Mouse (Mus musculus) CH12.LX (cell line): ENCODE results near the gene Stx12. TPM values are rescaled to one million over a fixed set of nuclear protein-coding genes. Genes with fewer than 3 reads are reported as not detected.

Source experiments
- DNase-seq: peaks from one replicate; pipeline ENCODE4 v3.0.0-alpha.2; 2013; ENCODE audit errors: extremely low read depth
- H3K27ac ChIP-seq: 2 replicates; pipeline ENCODE4 v1.5.1; 2012; ENCODE audit warnings: low read depth, mild to moderate bottlenecking, control low read depth, moderate library complexity; ENCODE audit not compliant: insufficient read depth
- H3K27me3 ChIP-seq: replicated peaks from 2 replicates; pipeline ENCODE3; 2012; ENCODE audit warnings: inconsistent platforms
- H3K36me3 ChIP-seq, 2 experiments: replicated peaks in 1 of 2; 2 replicates each; pipeline versions ENCODE3 to v1.6.1; 2012; ENCODE audit warnings: inconsistent platforms in 1 of 2, low read length in 1 of 2, mild to moderate bottlenecking in 1 of 2, mixed read lengths in 1 of 2, moderate library complexity in 1 of 2; ENCODE audit not compliant: control insufficient read depth in 1 of 2, insufficient read depth in 1 of 2
- H3K4me1 ChIP-seq, 2 experiments: 2 replicates each; pipeline ENCODE4 v1.6.1; 2012; ENCODE audit warnings: inconsistent platforms in 1 of 2, moderate library complexity in 1 of 2; ENCODE audit not compliant: insufficient read depth in 2 of 2, control insufficient read depth in 1 of 2
- H3K4me2 ChIP-seq: 2 replicates; pipeline ENCODE4 v1.6.1; 2012; ENCODE audit warnings: low read depth, mild to moderate bottlenecking, control low read depth; ENCODE audit not compliant: poor library complexity, insufficient read depth, severe bottlenecking
- H3K4me3 ChIP-seq, 3 experiments: fragments of 150-350 bp in 1 of 3; sonication (generic) in 1 of 3; replicated peaks in 1 of 3; 2 replicates each; pipeline versions ENCODE3 to v1.5.1; 2011 to 2012; ENCODE audit warnings: low read depth in 2 of 3, low read length in 2 of 3, mild to moderate bottlenecking in 2 of 3, moderate library complexity in 2 of 3, control low read depth in 1 of 3, improper control_type of control experiment in 1 of 3, inconsistent platforms in 1 of 3, mixed read lengths in 1 of 3; ENCODE audit not compliant: poor library complexity in 1 of 3
- H3K79me2 ChIP-seq: replicated peaks from 2 replicates; pipeline ENCODE4 v1.6.1; 2012; ENCODE audit warnings: mild to moderate bottlenecking, moderate library complexity; ENCODE audit not compliant: control insufficient read depth, poor library complexity, insufficient read depth, severe bottlenecking; ENCODE audit errors: extremely low read depth
- H3K9ac ChIP-seq: 2 replicates; pipeline ENCODE4 v1.6.1; 2012; ENCODE audit warnings: low read depth, mild to moderate bottlenecking, control low read depth, moderate library complexity; ENCODE audit not compliant: insufficient read depth
- H3K9me3 ChIP-seq: replicated peaks from 2 replicates; pipeline ENCODE3; 2012; ENCODE audit warnings: low read length, inconsistent platforms, mixed read lengths
- CHD1 ChIP-seq: IDR thresholded peaks from 2 replicates; pipeline ENCODE4 v1.6.1; 2012; ENCODE audit warnings: low read depth, low read length, improper control_type of control experiment, inconsistent platforms
- CHD2 ChIP-seq: IDR thresholded peaks from 2 replicates; pipeline ENCODE4 v1.6.1; 2011; ENCODE audit warnings: low read length, improper control_type of control experiment
- ELF1 ChIP-seq: IDR thresholded peaks from 2 replicates; pipeline ENCODE4 v1.6.1; 2014; ENCODE audit warnings: low read depth, mild to moderate bottlenecking, inconsistent platforms, low read length, improper control_type of control experiment
- GABPA ChIP-seq: IDR thresholded peaks from 2 replicates; pipeline ENCODE4 v1.6.1; 2012; ENCODE audit warnings: low read depth, low read length, improper control_type of control experiment, inconsistent platforms; ENCODE audit not compliant: insufficient replicate concordance
- HCFC1 ChIP-seq: IDR thresholded peaks from 2 replicates; pipeline ENCODE4 v1.6.1; 2012; ENCODE audit warnings: low read depth, mild to moderate bottlenecking, inconsistent platforms, low read length, improper control_type of control experiment
- MAZ ChIP-seq: IDR thresholded peaks from 2 replicates; pipeline ENCODE4 v1.6.1; 2012; ENCODE audit warnings: low read depth, mild to moderate bottlenecking, inconsistent platforms, low read length, improper control_type of control experiment, moderate library complexity
- NRF1 ChIP-seq: IDR thresholded peaks from 2 replicates; pipeline ENCODE4 v1.6.1; 2014; ENCODE audit warnings: low read depth, mild to moderate bottlenecking, inconsistent platforms, low read length, improper control_type of control experiment, moderate library complexity
- POLR2A ChIP-seq: IDR thresholded peaks from 2 replicates; pipeline ENCODE4 v1.6.1; 2011; ENCODE audit warnings: low read depth, mild to moderate bottlenecking, improper control_type of control experiment, low read length
- RAD21 ChIP-seq: IDR thresholded peaks from 2 replicates; pipeline ENCODE4 v1.6.1; 2011; ENCODE audit warnings: low read depth, mild to moderate bottlenecking, low read length, improper control_type of control experiment, moderate library complexity
- TBP ChIP-seq: conservative IDR thresholded peaks from 2 replicates; pipeline ENCODE4 v1.6.1; 2011; ENCODE audit warnings: low read depth, low read length, improper control_type of control experiment
- UBTF ChIP-seq: IDR thresholded peaks from 2 replicates; pipeline ENCODE4 v1.6.1; 2012; ENCODE audit warnings: low read depth, mild to moderate bottlenecking, inconsistent platforms, low read length, improper control_type of control experiment, moderate library complexity
- ZC3H11A ChIP-seq: IDR thresholded peaks from 2 replicates; pipeline ENCODE4 v1.6.1; 2012; ENCODE audit warnings: low read depth, mild to moderate bottlenecking, inconsistent platforms, low read length, improper control_type of control experiment
- ZKSCAN1 ChIP-seq: IDR thresholded peaks from 2 replicates; pipeline ENCODE4 v1.6.1; 2012; ENCODE audit warnings: low read depth, inconsistent platforms, low read length, improper control_type of control experiment, borderline replicate concordance
- ZNF384 ChIP-seq: IDR thresholded peaks from 2 replicates; pipeline ENCODE4 v1.6.1; 2012; ENCODE audit warnings: low read depth, low read length, improper control_type of control experiment, inconsistent platforms
- dilution Hi-C: fragments of 300-500 bp; cut with MboI; formaldehyde crosslinking; loops from 2 replicates; pipeline ENCODE4 v1.14.3; 2020; ENCODE audit warnings: low sequenced_read_pairs; ENCODE audit not compliant: extremely low pct_unique_long_range_greater_than_20kb, extremely low pct_ligation_motif_present
- in situ Hi-C: fragments of 300-500 bp; cut with MboI; formaldehyde crosslinking; loops from 3 replicates; pipeline ENCODE4 v1.14.3; 2019; ENCODE audit warnings: low sequenced_read_pairs, low pct_ligation_motif_present, low pct_unique_long_range_greater_than_20kb, mixed read lengths
- polyA plus RNA-seq: library from polyadenylated mRNA; unstranded; fragments of >175 nt; gene quantifications from 2 replicates; pipeline ENCODE4 v1.2.1, GENCODE M21; 2012; ENCODE audit warnings: low read depth; ENCODE audit not compliant: insufficient read length
- total RNA-seq, 2 experiments: library from RNA; depleted of rRNA; stranded (reverse); fragments of 300-350 nt in 1 of 2; fragments of >200 nt in 1 of 2; gene quantifications; 2 replicates each; pipeline ENCODE4 v1.2.3; 2012 to 2014

Stx12 gene
- total and polyA plus RNA-seq, 3 experiments: 14.5 to 17.3 (median 15.7) TPM

DNA sequence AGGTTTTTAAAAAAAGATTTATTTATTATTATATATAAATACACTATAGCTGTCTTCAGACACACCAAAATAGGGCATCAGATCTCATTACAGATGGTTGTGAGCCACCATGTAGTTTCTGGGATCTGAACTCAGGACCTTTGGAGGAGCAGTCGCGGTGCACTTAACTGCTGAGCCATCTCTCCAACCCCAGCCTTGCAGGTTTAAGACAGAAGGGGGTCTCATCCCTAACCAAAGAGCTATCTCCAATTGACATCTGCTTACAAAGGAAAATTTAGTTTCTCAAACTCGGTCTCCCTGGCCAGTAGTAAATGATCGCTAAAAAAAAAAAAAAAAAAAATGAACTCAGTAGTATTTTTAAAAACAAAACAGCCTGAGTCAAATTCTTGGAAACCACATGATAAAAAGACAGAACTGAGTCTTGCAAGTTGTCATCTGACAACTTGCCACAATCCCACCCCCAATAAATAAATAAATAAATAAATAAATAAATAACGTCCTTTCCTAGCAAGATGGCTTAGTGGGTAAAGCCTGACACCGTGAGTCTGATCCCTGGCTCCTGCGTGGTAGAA is 77.6 kb downstream of the Stx12 start:
- DNase-seq: no peak
- Histone ChIP-seq H3K36me3 (no peaks in the 10 kb centered on the region), H3K9me3 (peaks cover 14% of the 10 kb centered on the region), H3K4me1 (peaks cover 16 to 59% of the 10 kb centered on the region in 2 experiments), H3K4me2 (no peak overlapping the region), H3K27me3 (no peaks in the 10 kb centered on the region), H3K4me3 (no peak overlapping the region), H3K9ac (no peak overlapping the region), H3K79me2 (no peaks in the 10 kb centered on the region), H3K27ac (no peak overlapping the region)
- dilution Hi-C loops: no loop called here
- in situ Hi-C loops: no loop called here
- TF ChIP-seq GABPA (no peak), ZNF384 (peak; percentile 76)

DNA sequence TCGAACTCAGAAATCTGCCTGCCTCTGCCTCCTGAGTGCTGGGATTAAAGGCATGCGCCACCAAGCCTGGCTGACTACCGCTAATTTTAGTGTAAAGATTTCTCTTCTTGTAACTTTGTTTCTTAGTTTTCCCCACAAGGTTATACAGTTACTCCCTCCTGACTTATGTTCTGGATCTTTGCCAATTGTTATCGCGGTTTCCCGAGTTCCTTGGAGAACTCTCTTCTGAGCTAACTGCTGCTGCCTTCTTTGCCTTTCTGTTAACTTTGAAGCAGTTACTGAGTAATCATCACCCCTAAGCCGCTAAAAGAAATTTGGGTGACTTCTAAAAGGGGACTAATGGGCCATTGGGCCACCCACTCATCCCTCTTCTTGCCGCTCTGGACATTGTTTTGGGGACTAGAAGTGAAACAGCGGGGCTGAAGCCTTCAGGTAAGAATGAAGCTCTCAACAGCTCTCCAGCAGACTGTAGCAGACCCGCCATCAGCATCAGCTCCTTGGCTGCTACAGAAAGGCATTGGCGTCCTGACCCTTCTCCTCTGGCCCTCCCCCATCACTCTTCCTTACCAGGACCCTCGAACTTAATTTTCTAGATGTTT is 78.6 kb downstream of the Stx12 start:
- peaks cover 16 to 68% of the 10 kb centered on the region in 2 experiments for H3K4me1 ChIP-seq
- H3K4me3 ChIP-seq: no peak overlapping the region
- H3K9me3 ChIP-seq: peaks cover 7% of the 10 kb centered on the region
- H3K27me3 ChIP-seq: no peaks in the 10 kb centered on the region
- dilution Hi-C loops: no loop called here
- no peaks in the 10 kb centered on the region for H3K79me2 ChIP-seq
- TF ChIP-seq UBTF (no peak), ZNF384 (no peak), CHD1 (no peak), CHD2 (no peak), MAZ (no peak), HCFC1 (no peak), ZC3H11A (no peak), POLR2A (no peak), ELF1 (no peak), TBP (no peak), RAD21 (no peak), ZKSCAN1 (no peak)
- no peak overlapping the region for H3K4me2 ChIP-seq
- in situ Hi-C loops: no loop called here
- no peak overlapping the region for H3K27ac ChIP-seq
- no peaks in the 10 kb centered on the region for H3K36me3 ChIP-seq
- DNase-seq: no peak
- H3K9ac ChIP-seq: no peak overlapping the region

DNA sequence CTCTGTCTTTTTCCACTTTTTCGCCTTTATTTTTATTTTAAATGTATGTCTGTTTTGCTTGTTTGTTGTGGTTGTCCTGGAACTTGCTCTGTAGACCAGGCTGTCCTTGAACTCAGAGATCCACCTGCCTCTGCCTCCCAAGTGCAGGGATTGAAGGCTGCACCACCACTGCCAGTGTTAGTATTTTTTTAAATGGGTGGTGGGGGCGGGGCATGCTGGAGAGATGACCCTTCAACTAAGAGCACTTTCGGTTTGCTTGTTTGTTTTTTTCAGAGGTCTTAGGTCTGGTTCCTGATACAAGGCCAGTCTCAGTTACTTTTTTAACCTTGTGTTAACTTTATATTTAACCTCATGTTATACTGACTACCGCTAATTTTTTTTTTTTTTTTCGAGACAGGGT is 79.2 kb downstream of the Stx12 start:
- DNase-seq: no peak
- H3K9me3 ChIP-seq: peaks cover 1% of the 10 kb centered on the region
- in situ Hi-C loops (no loop called here), dilution Hi-C loops (no loop called here)
- H3K4me3 ChIP-seq: no peak overlapping the region
- peak; percentile 44; the same call in 1 of the 2 replicates for TF ChIP-seq ZNF384
- TF ChIP-seq NRF1: no peak
- no peak overlapping the region for H3K27ac ChIP-seq
- no peaks in the 10 kb centered on the region for H3K27me3 ChIP-seq
- H3K79me2 ChIP-seq: no peaks in the 10 kb centered on the region
- no peak overlapping the region for H3K4me2 ChIP-seq
- no peak overlapping the region for H3K9ac ChIP-seq
- no peaks in the 10 kb centered on the region for H3K36me3 ChIP-seq
- H3K4me1 ChIP-seq: peaks cover 16 to 71% of the 10 kb centered on the region in 2 experiments
